Mouse (Mus musculus) retina, postnatal 7 days (tissue): ENCODE results near the gene Xrcc6.

Experiments used
- DNase-seq: peaks from one replicate; pipeline ENCODE4 v3.0.0-alpha.2; 2012; ENCODE audit warnings: low read depth, low spot score

Gene Xrcc6

DNA sequence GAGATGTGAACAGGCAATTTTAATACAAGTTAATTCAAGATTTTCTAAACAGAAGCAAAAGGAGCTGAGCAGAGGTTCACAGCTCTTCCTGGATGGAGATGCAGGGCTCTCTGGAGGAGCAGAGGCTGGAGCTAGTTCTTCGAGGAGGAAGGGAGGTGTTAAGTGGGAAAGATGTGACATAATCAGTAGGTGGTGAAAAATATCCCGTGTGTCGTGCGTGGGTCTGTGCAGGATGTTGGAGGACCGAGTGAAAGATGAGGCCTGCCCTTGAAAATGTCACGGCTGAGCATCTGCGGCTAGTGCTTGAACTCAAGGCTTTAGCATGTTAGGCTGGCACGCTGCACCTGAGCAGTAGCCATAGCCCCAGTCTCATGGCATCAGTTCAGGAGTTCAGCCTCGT is 98.0 kb downstream of the Xrcc6 start:
- no peak for DNase-seq

GRCm38 (mm10) chr15:82086131-82086530 is 98.5 kb downstream of the Xrcc6 start:
- DNase-seq = no peak

- DNase-seq = peak; percentile 6
Measured at GRCm38 (mm10) chr15:82087266-82087665, 99.6 kb downstream of the Xrcc6 start.
